Mouse (Mus musculus) telencephalon, adult 2 months (tissue): ENCODE measurements at regions not wholly inside any gene's neighbourhood (a gene's known extent, or its start where the extent isn't known, plus 50 kb on each side); places are given as distances from the start of the nearest gene placed in this dataset.

Experiments used
- DNase-seq: peaks from one replicate; pipeline ENCODE4 v3.0.0-alpha.2; 2011; ENCODE audit warnings: low read depth, low spot score

GRCm38 (mm10) chr12:106392316-106392715, 382.3 kb downstream of the Vrk1 start:
- no peak for DNase-seq

- no peak for DNase-seq
Measured at GRCm38 (mm10) chr12:106399085-106399484, 389.1 kb downstream of the Vrk1 start.

- no peak for DNase-seq
Measured at GRCm38 (mm10) chr12:106411075-106411474, 401.0 kb downstream of the Vrk1 start.

- DNase-seq = no peak
Measured at GRCm38 (mm10) chr12:106426631-106427030, 416.6 kb downstream of the Vrk1 start.

GRCm38 (mm10) chr12:106429991-106430390, 420.0 kb downstream of the Vrk1 start:
- DNase-seq = no peak

DNA sequence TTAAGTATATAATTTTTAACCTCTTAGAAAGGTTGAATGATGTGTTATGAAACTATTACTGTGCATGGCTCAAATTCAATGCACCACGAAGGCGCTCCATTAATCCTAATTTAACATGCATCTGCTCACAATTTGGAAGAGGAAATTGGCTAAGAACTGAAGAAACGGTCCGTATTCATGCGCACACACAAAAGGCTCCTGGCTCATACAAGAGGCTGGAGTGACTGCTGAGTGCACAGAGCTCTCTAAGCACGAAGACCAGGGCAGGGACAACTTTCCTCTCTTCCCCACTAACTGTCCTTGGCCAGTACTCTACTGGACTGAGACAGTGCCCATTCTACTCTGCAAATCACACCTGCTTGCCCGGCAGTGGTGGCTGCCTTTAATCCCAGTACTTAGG, 435.1 kb downstream of the Vrk1 start:
- no peak for DNase-seq

DNA sequence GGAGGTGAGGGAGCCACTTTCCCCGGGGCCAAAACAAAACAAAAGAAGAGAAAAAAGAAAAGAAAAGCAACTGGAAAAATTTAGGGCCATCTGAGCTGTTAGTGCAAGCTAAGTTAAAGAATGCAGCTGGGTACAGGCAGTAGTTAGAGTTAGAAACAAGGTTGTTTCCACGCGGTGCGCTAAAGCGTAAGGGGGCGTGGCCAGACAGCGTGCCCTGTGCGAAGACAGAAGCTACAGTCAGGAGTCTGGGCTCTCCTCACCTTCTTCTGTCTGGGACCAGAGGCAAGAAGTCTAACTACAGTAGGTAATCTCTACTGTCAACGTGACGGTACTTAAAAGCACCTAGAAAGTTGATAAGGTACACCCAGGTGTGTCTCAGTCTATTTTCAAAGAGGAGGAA, 435.9 kb downstream of the Vrk1 start:
- no peak for DNase-seq

GRCm38 (mm10) chr12:106446876-106447532, 437.0 kb downstream of the Vrk1 start:
- DNase-seq = no peak

- no peak for DNase-seq
Measured at GRCm38 (mm10) chr12:106448551-106448950, 438.5 kb downstream of the Vrk1 start.

DNA sequence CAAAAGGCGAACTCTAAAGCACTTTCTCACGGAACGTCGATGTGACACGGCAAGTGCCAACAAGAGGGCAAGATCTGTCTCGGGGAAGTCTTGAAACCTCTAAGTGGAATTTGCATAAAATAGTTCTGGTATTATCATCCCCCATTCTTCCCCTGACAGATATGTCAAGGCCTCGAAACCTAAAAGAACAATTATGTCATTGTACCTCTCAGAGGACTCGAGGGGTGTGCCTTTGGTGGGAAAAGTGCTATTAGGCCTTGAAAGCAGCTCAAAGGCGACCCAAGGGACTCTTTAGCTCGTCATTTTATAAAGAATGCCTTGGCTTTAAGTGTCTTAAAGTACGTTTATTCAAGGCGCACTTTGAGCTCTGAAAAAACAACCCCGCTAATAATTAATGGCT, 443.5 kb downstream of the Vrk1 start:
- DNase-seq = no peak

DNA sequence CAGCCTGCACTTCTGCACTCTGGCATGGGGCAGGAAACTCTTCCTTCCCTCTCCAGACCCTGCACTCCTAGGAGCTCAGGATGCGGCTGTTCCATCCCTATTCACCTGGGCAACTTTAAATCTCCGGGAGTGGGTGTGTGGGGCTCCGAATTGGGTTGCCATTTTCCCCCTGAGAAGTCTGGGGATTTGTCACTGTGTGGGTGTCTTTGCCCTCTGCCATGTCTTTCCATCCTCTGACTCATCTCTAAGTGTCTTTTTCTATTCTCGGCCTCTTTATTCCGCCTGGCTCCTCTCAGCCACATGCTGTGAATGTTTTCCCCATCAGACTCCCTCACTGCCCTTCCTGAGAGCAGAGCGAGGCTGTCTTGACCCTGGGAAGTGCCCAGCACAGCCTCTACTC, 448.2 kb downstream of the Vrk1 start:
- no peak for DNase-seq

- DNase-seq = no peak
Measured at GRCm38 (mm10) chr12:106460650-106461049, 450.6 kb downstream of the Vrk1 start.

- DNase-seq = no peak
Measured at GRCm38 (mm10) chr12:106462281-106462680, 452.3 kb downstream of the Vrk1 start.

GRCm38 (mm10) chr12:106464701-106465100, 454.7 kb downstream of the Vrk1 start:
- DNase-seq = no peak

DNA sequence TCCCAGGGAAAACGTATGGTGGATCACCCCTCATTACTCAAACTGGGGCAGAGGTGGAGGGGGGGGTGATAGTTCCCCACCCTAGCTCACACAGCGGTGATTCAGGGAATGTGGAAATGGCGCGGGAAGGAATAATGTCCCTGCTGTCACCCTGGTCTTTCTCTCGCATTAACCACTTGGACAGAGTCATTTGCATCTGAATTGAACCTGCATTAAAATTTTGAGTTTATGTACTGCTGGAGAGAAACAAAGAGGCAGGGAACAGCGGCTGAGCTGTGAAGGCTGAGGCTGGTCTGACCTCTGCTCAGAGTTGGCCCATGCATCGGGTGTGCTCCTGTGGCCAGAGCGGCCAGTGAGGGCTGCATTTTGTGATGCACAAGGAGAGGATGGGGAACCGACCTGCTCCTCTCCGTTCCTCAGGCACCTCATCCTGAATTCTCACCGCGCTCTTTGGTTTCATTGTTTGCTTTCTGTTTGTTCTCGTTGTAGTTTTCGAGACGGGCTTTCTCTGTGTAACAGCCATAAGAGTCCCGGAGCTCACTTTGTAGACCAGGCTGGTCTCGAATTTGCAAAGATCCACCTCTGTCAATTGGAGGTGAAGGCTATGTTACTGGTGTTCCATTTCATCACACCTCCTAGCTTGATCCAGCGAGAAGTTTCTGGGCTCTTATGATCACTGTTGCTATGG, 458.3 kb downstream of the Vrk1 start:
- DNase-seq = no peak

DNA sequence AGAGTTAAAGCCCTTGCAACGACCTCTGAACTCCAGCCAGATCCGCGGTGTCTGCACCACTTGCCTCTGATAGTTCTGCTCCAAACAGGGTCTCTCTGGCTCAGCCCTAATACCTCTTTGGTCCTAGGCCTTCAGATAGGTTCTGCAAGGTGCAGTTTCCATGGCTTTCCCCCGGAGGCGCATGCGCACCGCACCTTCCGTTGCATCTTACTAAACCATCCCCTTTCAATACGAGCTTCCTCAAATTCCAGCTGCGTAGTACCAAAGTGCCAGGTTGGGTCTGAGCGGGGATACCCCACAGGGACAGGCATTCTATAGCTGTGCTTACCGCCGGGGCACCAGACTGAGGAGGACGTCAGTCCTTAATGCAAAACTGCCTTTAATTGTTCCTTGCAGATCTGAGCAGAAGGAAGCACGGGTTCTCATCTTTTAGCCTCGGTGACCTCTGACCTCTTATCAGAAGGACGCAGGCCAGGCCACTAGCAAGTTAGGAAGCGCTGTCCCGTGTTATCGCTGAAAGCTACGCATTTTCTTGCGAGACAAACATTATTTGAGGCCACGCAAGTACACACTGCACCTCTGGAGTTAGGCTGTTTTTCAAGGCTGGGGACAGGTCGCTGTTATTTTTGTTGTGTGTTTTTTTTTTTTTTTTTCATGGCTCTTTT, 464.6 kb downstream of the Vrk1 start:
- DNase-seq = peak; percentile 59

- no peak for DNase-seq
Measured at GRCm38 (mm10) chr12:106475486-106476050, 465.5 kb downstream of the Vrk1 start.

DNA sequence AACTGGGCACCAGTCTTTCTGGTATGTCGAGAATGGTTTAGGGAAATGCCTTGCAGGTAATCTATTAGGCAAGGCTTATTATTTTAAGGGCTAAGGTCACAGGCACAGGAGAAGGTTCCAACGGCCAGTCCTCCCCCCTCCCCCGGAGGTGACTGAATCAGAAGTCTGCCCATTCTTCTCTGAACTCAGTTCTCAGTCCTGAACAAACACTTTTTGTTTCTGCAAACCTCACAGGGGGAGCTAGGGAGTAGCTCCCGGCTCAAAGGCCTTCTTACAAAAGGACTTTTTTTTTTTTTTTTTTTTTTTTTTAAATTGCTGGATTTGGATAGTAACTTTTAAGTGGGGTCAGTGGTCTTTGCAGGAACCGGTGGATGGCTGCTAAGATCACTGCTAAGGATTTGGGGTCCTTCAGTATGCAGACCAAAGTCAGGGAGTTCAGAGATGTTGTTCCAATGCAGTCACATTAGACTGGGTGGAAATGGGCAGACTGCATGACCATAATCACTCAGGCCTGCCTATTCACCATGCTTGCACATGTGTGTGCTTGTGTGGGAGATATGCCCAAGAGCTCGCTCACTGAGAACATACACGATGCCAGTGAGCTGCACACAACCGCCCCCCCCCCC, 467.1 kb downstream of the Vrk1 start:
- no peak for DNase-seq

DNA sequence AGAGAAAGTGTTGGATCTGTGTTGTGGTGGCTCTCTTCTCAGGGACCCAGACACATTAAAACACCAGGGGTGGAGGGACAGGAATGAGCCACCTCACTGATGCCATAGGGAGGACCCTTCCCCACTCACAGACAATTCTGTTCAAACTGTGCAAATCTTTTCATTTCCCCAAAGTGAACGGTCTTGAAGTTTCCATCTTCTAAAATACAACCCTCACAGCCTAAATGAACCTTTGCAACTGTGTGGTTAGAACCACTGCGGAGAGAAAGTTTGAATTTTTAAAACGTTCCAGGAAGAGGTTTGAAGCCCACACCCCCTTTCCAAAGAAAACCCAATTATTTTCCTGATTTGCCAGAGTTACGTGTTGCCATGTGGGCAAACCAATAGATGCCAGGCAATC, 467.7 kb downstream of the Vrk1 start:
- no peak for DNase-seq

DNA sequence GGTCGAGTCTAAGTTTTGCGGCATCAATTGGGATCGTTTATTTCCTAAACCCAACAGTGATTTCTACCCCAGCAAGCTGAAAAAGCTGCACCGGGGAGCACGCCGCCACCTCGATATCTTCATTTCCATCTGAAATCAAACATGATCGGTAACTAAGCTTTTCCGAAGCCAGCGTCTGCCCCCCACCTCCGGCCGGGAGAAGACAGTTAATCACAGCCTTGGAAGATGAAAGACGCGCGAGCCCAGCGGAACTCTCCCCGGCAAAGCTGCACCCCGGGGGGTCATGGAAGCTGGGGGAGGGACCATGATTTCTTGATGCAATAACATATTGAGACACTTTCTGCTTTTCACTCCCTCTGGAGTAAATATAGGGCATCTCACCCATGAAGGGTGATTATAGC, 468.4 kb downstream of the Vrk1 start:
- DNase-seq = no peak

DNA sequence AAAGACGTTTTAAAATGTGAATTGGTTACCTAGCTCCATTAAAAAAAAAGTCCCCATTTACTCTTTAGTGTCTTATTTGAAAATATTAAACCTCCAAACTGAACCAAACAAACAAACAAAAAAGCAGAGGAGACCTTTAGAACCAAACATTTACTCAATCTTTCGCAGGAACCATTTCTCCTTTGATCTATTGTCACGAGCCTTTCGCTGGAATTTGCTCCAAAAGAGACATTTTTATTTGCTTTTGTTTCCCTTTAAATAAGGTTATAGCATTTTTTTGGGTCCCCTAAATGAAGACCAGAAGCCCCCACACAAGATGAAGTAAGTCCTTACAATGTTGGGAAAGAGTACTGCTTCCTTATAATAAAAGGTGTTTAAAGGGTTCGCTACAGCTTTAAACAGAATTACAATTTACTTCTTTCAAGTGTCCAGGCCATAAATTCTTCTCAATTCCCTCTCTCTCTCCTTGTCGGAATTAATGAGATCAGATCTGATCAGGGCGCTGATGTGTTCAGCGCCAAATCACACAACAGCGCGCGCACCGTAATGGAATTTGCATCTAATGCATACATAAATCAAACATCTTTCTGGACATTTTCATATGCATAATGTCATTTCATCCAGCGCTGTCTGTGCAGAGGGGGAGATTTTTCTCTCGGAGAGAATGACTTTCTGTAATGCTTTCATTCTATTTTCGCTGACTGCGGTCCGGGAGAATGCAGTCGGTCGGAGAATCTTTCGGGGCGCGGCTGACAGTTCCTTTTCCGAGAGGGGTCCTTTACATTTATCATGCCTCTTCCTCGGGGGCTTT, 469.2 kb downstream of the Vrk1 start:
- DNase-seq = no peak

GRCm38 (mm10) chr12:106479878-106480194, 469.8 kb downstream of the Vrk1 start:
- DNase-seq = no peak
